Mouse (Mus musculus) embryonic facial prominence, embryonic 14.5 days (tissue): Measurements from ENCODE around the gene Ppp1r32. TPM values are rescaled to one million over a fixed set of nuclear protein-coding genes. Genes with fewer than 3 reads are reported as not detected.

Source experiments
- ATAC-seq: fragments of 200-750 bp; cut with Nextera tagmentation; 2 replicates; pipeline ENCODE4 v1.8.0; 2017; ENCODE audit warnings: low read depth, moderate number of reproducible peaks, moderate TSS enrichment
- DNase-seq: peaks from one replicate; pipeline ENCODE4 v3.0.0-alpha.2; 2015; ENCODE audit warnings: low spot score
- H3K27ac ChIP-seq: fragments of 300-500 bp; sonication (generic); replicated peaks from 2 replicates; pipeline ENCODE4 v1.5.1; 2014; ENCODE audit warnings: low read depth, mild to moderate bottlenecking, low read length, moderate library complexity
- H3K27me3 ChIP-seq: fragments of 300-500 bp; sonication (generic); replicated peaks from 2 replicates; pipeline ENCODE4 v1.6.1; 2014; ENCODE audit warnings: low read length; ENCODE audit not compliant: control insufficient read depth, insufficient read depth
- H3K36me3 ChIP-seq: fragments of 300-500 bp; sonication (generic); 2 replicates; pipeline ENCODE4 v1.6.1; 2014; ENCODE audit warnings: low read length, mixed read lengths; ENCODE audit not compliant: control insufficient read depth, insufficient read depth
- H3K4me1 ChIP-seq: fragments of 300-500 bp; sonication (generic); 2 replicates; pipeline ENCODE4 v1.6.1; 2014; ENCODE audit warnings: antibody characterized with exemption, low read length; ENCODE audit not compliant: control insufficient read depth, insufficient read depth
- H3K4me2 ChIP-seq: fragments of 300-500 bp; sonication (generic); 2 replicates; pipeline ENCODE4 v1.6.1; 2014; ENCODE audit warnings: low read depth, mild to moderate bottlenecking, low read length, moderate library complexity, mixed read lengths
- H3K4me3 ChIP-seq: fragments of 300-500 bp; sonication (generic); 2 replicates; pipeline ENCODE4 v1.5.1; 2014; ENCODE audit warnings: low read depth, mild to moderate bottlenecking, low read length
- H3K9ac ChIP-seq: fragments of 300-500 bp; sonication (generic); 2 replicates; pipeline ENCODE4 v1.6.1; 2014; ENCODE audit warnings: low read depth, mild to moderate bottlenecking, low read length, moderate library complexity, mixed read lengths
- H3K9me3 ChIP-seq: fragments of 300-500 bp; sonication (generic); 2 replicates; pipeline ENCODE4 v1.6.1; 2016; ENCODE audit warnings: low read length; ENCODE audit not compliant: control insufficient read depth
- WGBS: fragments of 180-500 bp; shearing (Covaris S2); extraction: QIAGEN DNeasy Blood & Tissue Kit; methylation state at CpG from one replicate; pipeline ENCODE4 v1.1.7; 2014; 5-methylcytosine and 5-hydroxymethylcytosine counted together
- polyA plus RNA-seq: library from polyadenylated mRNA; unstranded; fragments of >200 nt; fragmentation: Nextera tagmentation; extraction: Ambion mirVana; gene quantifications from 2 replicates; pipeline ENCODE4 v1.2.1, GENCODE M21; 2014

The Ppp1r32 gene
- polyA plus RNA-seq, 1 experiment from 2014 or later = 2.5 TPM

GRCm38 (mm10) chr19:10473779-10474178, 8.9 kb downstream of the Ppp1r32 start:
- no peaks in the 10 kb centered on the region for H3K4me1 ChIP-seq
- no peaks in the 10 kb centered on the region for H3K36me3 ChIP-seq
- H3K9me3 ChIP-seq = no peaks in the 10 kb centered on the region
- H3K27ac ChIP-seq = no peak overlapping the region
- no peak overlapping the region for H3K4me2 ChIP-seq
- WGBS = 20% methylated on average over 6 of the region's 6 CpGs
- no peak overlapping the region for H3K4me3 ChIP-seq
- no peak overlapping the region for H3K9ac ChIP-seq
- no peaks in the 10 kb centered on the region for H3K27me3 ChIP-seq
- no peak for ATAC-seq
- no peak for DNase-seq

GRCm38 (mm10) chr19:10472958-10473357, 9.8 kb downstream of the Ppp1r32 start:
- Histone ChIP-seq H3K9me3 (no peaks in the 10 kb centered on the region), H3K9ac (no peak overlapping the region), H3K27me3 (no peaks in the 10 kb centered on the region), H3K4me3 (no peak overlapping the region), H3K4me2 (no peak overlapping the region), H3K36me3 (no peaks in the 10 kb centered on the region), H3K27ac (no peak overlapping the region), H3K4me1 (no peaks in the 10 kb centered on the region)
- ATAC-seq (no peak), DNase-seq (no peak)
- WGBS = 86% methylated on average over 3 of the region's 3 CpGs

- Histone ChIP-seq H3K27ac (no peak overlapping the region), H3K9ac (no peak overlapping the region), H3K4me2 (no peak overlapping the region), H3K4me1 (no peaks in the 10 kb centered on the region), H3K9me3 (no peaks in the 10 kb centered on the region), H3K4me3 (no peak overlapping the region), H3K27me3 (no peaks in the 10 kb centered on the region), H3K36me3 (no peaks in the 10 kb centered on the region)
- DNase-seq (peak; percentile 17), ATAC-seq (0 out of 2 replicates have a peak, but pooled peaks have one; percentile 53)
- WGBS = 56% methylated on average over 8 of the region's 8 CpGs
These were observed 13.5 kb downstream of the Ppp1r32 start for GRCm38 (mm10) chr19:10469171-10469658.

DNA sequence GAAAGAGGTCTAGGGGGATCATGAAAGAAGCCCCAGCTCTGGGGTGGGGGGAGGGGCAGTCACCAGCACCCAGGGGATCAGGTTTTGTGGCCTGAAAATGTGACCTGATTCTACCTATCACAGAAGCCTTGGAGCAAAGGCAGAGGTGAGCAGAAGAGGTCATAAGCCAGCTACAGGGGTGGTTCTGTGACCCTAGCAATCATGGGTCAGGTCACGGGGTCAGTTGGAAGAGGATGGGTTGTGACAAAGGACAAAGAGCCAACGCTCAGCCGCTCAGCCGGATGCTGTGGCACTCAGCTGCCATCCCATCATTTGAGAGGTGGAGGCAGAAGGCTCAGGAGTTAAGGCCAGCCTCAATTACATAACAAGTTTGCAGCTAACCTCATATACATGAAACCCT, 18.3 kb downstream of the Ppp1r32 start:
- ATAC-seq (no peak), DNase-seq (no peak)
- 20% methylated on average over 4 of the region's 4 CpGs for WGBS
- H3K36me3 ChIP-seq = no peaks in the 10 kb centered on the region
- no peak overlapping the region for H3K4me2 ChIP-seq
- no peak overlapping the region for H3K27ac ChIP-seq
- peaks cover 21% of the 10 kb centered on the region for H3K27me3 ChIP-seq
- no peaks in the 10 kb centered on the region for H3K9me3 ChIP-seq
- no peak overlapping the region for H3K4me3 ChIP-seq
- H3K4me1 ChIP-seq = 0 out of 2 replicates have a peak, but pooled peaks cover 3% of the 10 kb centered on the region
- H3K9ac ChIP-seq = no peak overlapping the region

- Histone ChIP-seq H3K4me2 (no peak overlapping the region), H3K27me3 (peaks cover 48% of the 10 kb centered on the region)
These were observed 21.1 kb downstream of the Ppp1r32 start for GRCm38 (mm10) chr19:10461584-10461983.

GRCm38 (mm10) chr19:10459907-10460306, 22.8 kb downstream of the Ppp1r32 start:
- ATAC-seq (no peak), DNase-seq (no peak)
- Histone ChIP-seq H3K9me3 (no peaks in the 10 kb centered on the region), H3K4me1 (peaks cover 8% of the 10 kb centered on the region), H3K27ac (no peak overlapping the region), H3K9ac (no peak overlapping the region), H3K36me3 (no peaks in the 10 kb centered on the region), H3K4me3 (no peak overlapping the region), H3K27me3 (peaks cover 65% of the 10 kb centered on the region), H3K4me2 (no peak overlapping the region)
- WGBS = 39% methylated on average over 11 of the region's 11 CpGs

More at GRCm38 (mm10) chr19:10461584-10461983, 21.1 kb downstream of the Ppp1r32 start:
- DNase-seq = no peak
- Histone ChIP-seq H3K9me3 (no peaks in the 10 kb centered on the region), H3K4me1 (peaks cover 8% of the 10 kb centered on the region), H3K36me3 (no peaks in the 10 kb centered on the region), H3K9ac (no peak overlapping the region), H3K4me3 (no peak overlapping the region), H3K27ac (no peak overlapping the region)
- 37% methylated on average over 5 of the region's 7 CpGs for whole genome bisulfite sequencing
- no peak for ATAC-seq

GRCm38 (mm10) chr19:10458096-10458495, 24.6 kb downstream of the Ppp1r32 start:
- Histone ChIP-seq H3K27me3 (peaks cover 70% of the 10 kb centered on the region), H3K36me3 (no peaks in the 10 kb centered on the region), H3K4me2 (peak overlapping the region; percentile 93), H3K4me3 (peak overlapping the region; percentile 53), H3K9me3 (no peaks in the 10 kb centered on the region), H3K9ac (no peak overlapping the region), H3K4me1 (peaks cover 8% of the 10 kb centered on the region), H3K27ac (no peak overlapping the region)
- ATAC-seq = no peak
- DNase-seq = peak; percentile 72
- 23% methylated on average over 8 of the region's 8 CpGs for WGBS

DNA sequence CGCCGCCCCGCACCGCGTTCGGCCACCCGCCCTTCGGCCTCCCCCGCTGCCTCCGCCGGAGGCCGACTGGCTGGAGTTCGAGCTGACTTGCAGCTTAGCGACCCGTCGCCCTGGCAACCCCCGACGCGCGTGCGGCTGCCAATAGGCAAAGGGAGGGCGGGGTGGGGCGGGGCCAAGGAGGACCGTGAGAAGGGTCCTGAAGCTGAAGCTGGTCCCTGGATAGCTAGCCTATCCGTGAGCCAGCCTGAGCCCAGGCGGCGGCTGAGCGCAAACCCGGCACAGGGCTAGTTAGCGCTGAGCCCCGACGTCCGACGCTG, 25.3 kb downstream of the Ppp1r32 start:
- ATAC-seq = peak; percentile 93
- no peak overlapping the region for H3K27ac ChIP-seq
- H3K36me3 ChIP-seq = no peaks in the 10 kb centered on the region
- 1% methylated on average over 21 of the region's 34 CpGs for WGBS
- H3K27me3 ChIP-seq = peaks cover 67% of the 10 kb centered on the region
- H3K9me3 ChIP-seq = no peaks in the 10 kb centered on the region
- peak overlapping the region; percentile 53 for H3K4me3 ChIP-seq
- H3K4me1 ChIP-seq = peaks cover 7% of the 10 kb centered on the region
- H3K4me2 ChIP-seq = peak overlapping the region; percentile 93
- peak overlapping the region; percentile 54 for H3K9ac ChIP-seq
- DNase-seq = peak; percentile 94

DNA sequence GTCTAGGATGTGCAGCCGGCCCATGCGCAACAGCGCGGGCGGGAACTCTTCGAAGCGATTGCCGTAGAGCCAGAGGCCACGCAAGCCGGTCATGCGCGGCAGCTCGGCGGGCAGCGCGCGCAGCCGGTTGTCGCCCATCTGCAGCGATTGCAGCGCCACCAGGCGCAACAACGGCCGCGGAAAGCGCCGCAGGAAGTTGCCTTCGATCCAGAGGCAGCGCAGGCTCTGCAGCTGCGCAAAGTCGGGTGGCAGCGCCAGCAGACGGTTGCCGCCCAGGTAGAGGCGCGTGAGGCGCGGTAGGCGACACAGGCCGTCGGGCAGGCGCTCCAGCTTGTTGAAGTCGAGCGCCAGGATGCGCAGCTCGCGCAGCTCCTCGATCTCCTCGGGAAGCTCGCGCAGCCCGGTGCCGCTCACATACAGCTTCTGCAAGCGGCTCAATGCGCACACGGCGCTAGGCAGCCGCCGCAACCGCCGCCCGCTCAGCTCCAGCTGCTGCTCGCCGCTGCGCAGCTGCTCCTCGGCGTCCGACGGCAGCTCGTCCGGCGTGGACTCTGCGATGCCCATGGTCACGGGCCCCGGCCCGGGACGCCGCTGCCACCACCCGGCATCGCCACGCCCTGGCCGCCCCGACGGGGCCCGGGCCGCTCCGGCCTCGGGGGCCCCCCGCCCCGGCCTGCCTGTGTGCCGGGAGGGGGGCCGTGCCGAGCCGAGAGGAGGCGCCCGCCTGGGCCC, 25.8 kb downstream of the Ppp1r32 start, which contains the start of gene Lrrc10b:
Gene Lrrc10b (minus strand): TSS at position 722 of the 732 bp plus-strand sequence.
- H3K9me3 ChIP-seq = no peaks in the 10 kb centered on the region
- H3K36me3 ChIP-seq = no peaks in the 10 kb centered on the region
- H3K4me3 ChIP-seq = peak within 1 kb of the TSS; percentile 53
- H3K27ac ChIP-seq = 0 out of 2 replicates have a peak within 1 kb of the TSS, but pooled peaks have one; percentile 10
- H3K4me2 ChIP-seq = peak within 1 kb of the TSS; percentile 93
- peak; percentile 80 for DNase-seq
- WGBS = under 1% methylated on average over 52 of the region's 96 CpGs
- H3K9ac ChIP-seq = peak within 1 kb of the TSS; percentile 54
- peaks cover 5% of the 10 kb centered on the region for H3K4me1 ChIP-seq
- ATAC-seq = peak; percentile 77
- H3K27me3 ChIP-seq = peaks cover 66% of the 10 kb centered on the region
